In the genomic region with DNA sequence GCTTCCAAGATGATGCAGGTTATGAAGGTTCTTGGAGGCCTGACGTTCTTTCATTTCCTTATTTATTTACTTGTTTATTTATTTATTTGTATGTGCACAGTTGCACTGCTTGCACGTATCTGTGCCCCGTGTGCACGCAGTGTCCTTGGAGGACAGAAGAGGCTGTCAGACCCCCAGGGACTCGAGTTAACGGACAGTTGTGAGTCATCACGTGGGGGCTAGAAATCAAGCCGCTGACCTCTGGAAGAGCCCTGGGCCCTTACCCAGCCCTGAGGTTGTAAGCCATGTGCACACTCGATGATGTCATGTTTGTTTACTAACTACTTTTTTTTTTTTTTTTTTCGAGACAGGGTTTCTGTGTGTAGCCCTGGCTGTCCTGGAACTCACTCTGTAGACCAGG, we compare ENCODE assay signal across 28 mouse cellular contexts.
A peak's percentile ranks its signal among the peaks of the same experiment; 100 is the strongest.
DNase-seq lines count a peak whose midpoint lies in the region; ATAC-seq and TF ChIP-seq lines count a peak whose summit lies in the region.
"Had no signal": no experiment of that assay in that cellular context is flagged by ENCODE, and none has a peak within 500 bp of the region (broad histone marks: within the 10 kb centered on the region; RNA-seq: fewer than 3 reads in every experiment).

No protein-coding gene starts in this region.

- H3K79me2 ChIP-seq in myocyte (ENCODE audit: control insufficient read depth, insufficient read depth) = no peaks in the 10 kb centered on the region

- no peak overlapping the region for H3ac ChIP-seq in myocyte (ENCODE audit: control insufficient read depth, insufficient read length)

- H3K4me1 ChIP-seq in midbrain, embryonic 11.5 days (ENCODE audit: control insufficient read depth, insufficient read depth, low read length) = no peaks in the 10 kb centered on the region
- H3K4me1 ChIP-seq in midbrain, postnatal 0 days (ENCODE audit: insufficient read depth, low read length) = no peaks in the 10 kb centered on the region
- no peaks in the 10 kb centered on the region for H3K4me1 ChIP-seq in forebrain, embryonic 14.5 days (ENCODE audit: control insufficient read depth, insufficient read depth, low read length)
- H3K4me1 ChIP-seq: forebrain, embryonic 12.5 days; hindbrain, embryonic 15.5 days had no signal

- H3K9me3 ChIP-seq in midbrain, embryonic 11.5 days (ENCODE audit: control insufficient read depth, low read length) = no peaks in the 10 kb centered on the region
- no peaks in the 10 kb centered on the region for H3K9me3 ChIP-seq in midbrain, postnatal 0 days (ENCODE audit: low read length)
- H3K9me3 ChIP-seq in forebrain, embryonic 14.5 days (replicated peaks; ENCODE audit: control insufficient read depth, low read length) = no peaks in the 10 kb centered on the region
- H3K9me3 ChIP-seq: embryonic facial prominence, embryonic 10.5 days; embryonic facial prominence, embryonic 13.5 days; forebrain, embryonic 12.5 days; heart, embryonic 12.5 days; heart, embryonic 15.5 days; hindbrain, embryonic 12.5 days; hindbrain, embryonic 15.5 days had no signal

- no peak overlapping the region for H3K27ac ChIP-seq in midbrain, embryonic 11.5 days (ENCODE audit: low read depth, low read length)
- no peak overlapping the region for H3K27ac ChIP-seq in midbrain, postnatal 0 days (ENCODE audit: low read depth, low read length)
- H3K27ac ChIP-seq in forebrain, embryonic 14.5 days (ENCODE audit: low read depth, low read length) = no peak overlapping the region
- H3K27ac ChIP-seq: embryonic facial prominence, embryonic 13.5 days; forebrain, embryonic 12.5 days; hindbrain, embryonic 12.5 days; hindbrain, embryonic 15.5 days had no signal

- WGBS in midbrain, embryonic 11.5 days = 88% methylated on average over 10 of the region's 10 CpGs
- WGBS in midbrain, postnatal 0 days = 85% methylated on average over 10 of the region's 10 CpGs
- WGBS in forebrain, embryonic 14.5 days = 86% methylated on average over 10 of the region's 10 CpGs

- H3K36me3 ChIP-seq in midbrain, embryonic 11.5 days (ENCODE audit: control insufficient read depth, insufficient read depth, low read length) = no peaks in the 10 kb centered on the region
- no peaks in the 10 kb centered on the region for H3K36me3 ChIP-seq in midbrain, postnatal 0 days (ENCODE audit: insufficient read depth, low read length)
- H3K36me3 ChIP-seq in myocyte (ENCODE audit: control insufficient read depth, insufficient read depth) = no peaks in the 10 kb centered on the region
- H3K36me3 ChIP-seq in forebrain, embryonic 14.5 days (ENCODE audit: control insufficient read depth, insufficient read depth, low read length) = no peaks in the 10 kb centered on the region
- H3K36me3 ChIP-seq: embryonic facial prominence, embryonic 10.5 days; embryonic facial prominence, embryonic 13.5 days; forebrain, embryonic 12.5 days; heart, embryonic 12.5 days; heart, embryonic 15.5 days; hindbrain, embryonic 12.5 days; hindbrain, embryonic 15.5 days had no signal

- ATAC-seq in midbrain, embryonic 11.5 days (ENCODE audit: low FRiP score) = no peak
- ATAC-seq in midbrain, postnatal 0 days (ENCODE audit: low FRiP score) = no peak
- no peak for ATAC-seq in forebrain, embryonic 14.5 days
- ATAC-seq: forebrain, embryonic 16.5 days; intestine, postnatal 0 days had no signal

- H3K4me2 ChIP-seq in midbrain, embryonic 11.5 days = no peak overlapping the region
- H3K4me2 ChIP-seq in midbrain, postnatal 0 days (ENCODE audit: low read depth, low read length, poor library complexity, severe bottlenecking) = no peak overlapping the region
- H3K4me2 ChIP-seq in myocyte (ENCODE audit: low read depth) = peak overlapping the region; percentile 91
- H3K4me2 ChIP-seq in forebrain, embryonic 14.5 days (ENCODE audit: low read length) = no peak overlapping the region
- H3K4me2 ChIP-seq: embryonic facial prominence, embryonic 13.5 days; forebrain, embryonic 12.5 days; hindbrain, embryonic 12.5 days; hindbrain, embryonic 15.5 days had no signal

- no peak for TF ChIP-seq POLR2A in myocyte (IDR thresholded peaks at IDR 0.05; ENCODE audit: insufficient read length, low read depth)

- no peaks in the 10 kb centered on the region for H3K27me3 ChIP-seq in midbrain, embryonic 11.5 days (ENCODE audit: control insufficient read depth, insufficient read depth, low read length)
- H3K27me3 ChIP-seq in midbrain, postnatal 0 days (ENCODE audit: insufficient read depth, low read length) = no peaks in the 10 kb centered on the region
- H3K27me3 ChIP-seq in myocyte (ENCODE audit: control insufficient read depth, insufficient read depth, insufficient read length) = no peaks in the 10 kb centered on the region
- H3K27me3 ChIP-seq in forebrain, embryonic 14.5 days (replicated peaks; ENCODE audit: control insufficient read depth, insufficient read depth, low read length) = no peaks in the 10 kb centered on the region
- H3K27me3 ChIP-seq: embryonic facial prominence, embryonic 13.5 days; forebrain, embryonic 12.5 days; heart, embryonic 12.5 days; heart, embryonic 15.5 days; hindbrain, embryonic 12.5 days; hindbrain, embryonic 15.5 days; Patski had no signal

- DNase-seq in adrenal gland, adult 2 months = peak; percentile 35
- no peak for DNase-seq in adrenal gland, adult 18-20 months (ENCODE audit: low spot score in 2 of 2)
- DNase-seq in adrenal gland, postnatal 36 days = peak; percentile 24 to 40
- DNase-seq in adrenal gland, postnatal 4 days (ENCODE audit: low spot score in 2 of 2) = no peak
- DNase-seq in midbrain, embryonic 11.5 days (ENCODE audit: low spot score, missing footprints) = peak; percentile 68
- DNase-seq in midbrain, postnatal 0 days (ENCODE audit: low spot score) = no peak
- DNase-seq in forebrain, embryonic 14.5 days (ENCODE audit: low spot score) = no peak
- DNase-seq: cerebellum, adult 11-12 months; cerebellum, adult 8-10 months; cerebellum, postnatal 10 days; cerebellum, postnatal 36 days; embryo, embryonic 11 days; gastrocnemius, postnatal 10 days; gastrocnemius, postnatal 36 days; heart, postnatal 10 days; kidney, adult 2 months had no signal

- no peak overlapping the region for H3K9ac ChIP-seq in midbrain, embryonic 11.5 days (ENCODE audit: low read length)
- no peak overlapping the region for H3K9ac ChIP-seq in midbrain, postnatal 0 days (replicated peaks; ENCODE audit: low read length, poor library complexity, severe bottlenecking)
- no peak overlapping the region for H3K9ac ChIP-seq in forebrain, embryonic 14.5 days (ENCODE audit: low read length)
- H3K9ac ChIP-seq: embryonic facial prominence, embryonic 13.5 days; forebrain, embryonic 12.5 days; heart, embryonic 12.5 days; heart, embryonic 15.5 days; hindbrain, embryonic 12.5 days; hindbrain, embryonic 15.5 days had no signal

- no peak overlapping the region for H3K4me3 ChIP-seq in midbrain, embryonic 11.5 days (ENCODE audit: low read depth, low read length)
- H3K4me3 ChIP-seq in midbrain, postnatal 0 days (ENCODE audit: low read depth, low read length) = no peak overlapping the region
- H3K4me3 ChIP-seq in myocyte = no peak overlapping the region
- no peak overlapping the region for H3K4me3 ChIP-seq in forebrain, embryonic 14.5 days (ENCODE audit: low read depth, low read length)
- H3K4me3 ChIP-seq: embryonic facial prominence, embryonic 10.5 days; embryonic facial prominence, embryonic 13.5 days; erythroblast, embryonic 14.5 days; forebrain, embryonic 12.5 days; heart, embryonic 12.5 days; heart, embryonic 15.5 days; hindbrain, embryonic 12.5 days; hindbrain, embryonic 15.5 days had no signal

- no peak for TF ChIP-seq CTCF in midbrain, postnatal 0 days (IDR thresholded peaks at IDR 0.05)

TF ChIP-seq in myocyte, 11 proteins besides CTCF, POLR2A, EP300 and RAD21:
- TF ChIP-seq CEBPB (IDR thresholded peaks at IDR 0.05; ENCODE audit: insufficient read depth, poor library complexity, severe bottlenecking) = no peak

Comparison
In these comparisons a context has a peak if more than half of its experiments do, and no peak if none do; other contexts are left out.
1. DNase-seq: peak in adrenal gland, adult 2 months (single experiment), adrenal gland, postnatal 36 days (2 of 2) and midbrain, embryonic 11.5 days (single experiment); none in adrenal gland, adult 18-20 months (0 of 2), adrenal gland, postnatal 4 days (0 of 2), midbrain, postnatal 0 days (single experiment) and forebrain, embryonic 14.5 days (single experiment).